Mouse (Mus musculus) ES-E14 (cell line): ENCODE measurements around the gene Hnf1b. TPM values are rescaled to one million over a fixed set of nuclear protein-coding genes. Genes with fewer than 3 reads are reported as not detected.

Experiments used
- DNase-seq: peaks from one replicate; pipeline ENCODE4 v3.0.0-alpha.2; 2013; ENCODE audit warnings: low read depth, low spot score
- H3K27ac ChIP-seq: 2 replicates; pipeline ENCODE4 v1.5.1; 2012; ENCODE audit warnings: low read depth, mild to moderate bottlenecking, low read length, moderate library complexity, mixed read lengths; ENCODE audit not compliant: poor library complexity, insufficient read depth, severe bottlenecking
- H3K36me3 ChIP-seq: 2 replicates; pipeline ENCODE4 v1.6.1; 2012; ENCODE audit warnings: mild to moderate bottlenecking, low read length, moderate library complexity, mixed read lengths; ENCODE audit not compliant: control insufficient read depth, poor library complexity, insufficient read depth, severe bottlenecking
- H3K4me1 ChIP-seq, 2 experiments: fragments of 150-350 bp in 1 of 2; sonication (generic) in 1 of 2; 2 replicates each; pipeline ENCODE4 v1.6.1; 2012; ENCODE audit warnings: low read length in 2 of 2, mild to moderate bottlenecking in 1 of 2, mixed read lengths in 1 of 2; ENCODE audit not compliant: control insufficient read depth in 2 of 2, insufficient read depth in 2 of 2, poor library complexity in 1 of 2
- H3K4me3 ChIP-seq, 2 experiments: fragments of 150-350 bp in 1 of 2; sonication (generic) in 1 of 2; 2 replicates each; pipeline ENCODE4 v1.5.1; 2012; ENCODE audit warnings: low read length in 2 of 2, low read depth in 1 of 2, mild to moderate bottlenecking in 1 of 2, mixed read lengths in 1 of 2; ENCODE audit not compliant: insufficient read depth in 1 of 2, poor library complexity in 1 of 2, severe bottlenecking in 1 of 2
- H3K9ac ChIP-seq: 2 replicates; pipeline ENCODE4 v1.6.1; 2012; ENCODE audit warnings: low read depth, mild to moderate bottlenecking, low read length, mixed read lengths; ENCODE audit not compliant: poor library complexity, insufficient read depth, severe bottlenecking
- H3K9me3 ChIP-seq: fragments of 150-350 bp; sonication (generic); 2 replicates; pipeline ENCODE4 v1.6.1; 2012; ENCODE audit warnings: low read depth, mild to moderate bottlenecking, low read length; ENCODE audit not compliant: control insufficient read depth, insufficient read depth
- CHD2 ChIP-seq: IDR thresholded peaks from 2 replicates; pipeline ENCODE4 v1.6.1; 2014; ENCODE audit warnings: mild to moderate bottlenecking, low read depth, low read length, inconsistent platforms
- HCFC1 ChIP-seq: IDR thresholded peaks from 2 replicates; pipeline ENCODE4 v1.6.1; 2012; ENCODE audit warnings: low read length, inconsistent platforms, borderline replicate concordance; ENCODE audit not compliant: insufficient read depth
- MAFK ChIP-seq: IDR thresholded peaks from 2 replicates; pipeline ENCODE4 v1.6.1; 2014; ENCODE audit warnings: mild to moderate bottlenecking, low read depth, low read length, inconsistent platforms; ENCODE audit not compliant: insufficient read depth
- ZC3H11A ChIP-seq: IDR thresholded peaks from 2 replicates; pipeline ENCODE4 v1.6.1; 2012; ENCODE audit warnings: low read depth, mild to moderate bottlenecking, inconsistent platforms, low read length, borderline replicate concordance
- ZNF384 ChIP-seq: IDR thresholded peaks from 2 replicates; pipeline ENCODE4 v1.6.1; 2012; ENCODE audit warnings: low read depth, low read length, inconsistent platforms
- in situ Hi-C, 2 experiments: fragments of 600-800 bp; cut with MboI; formaldehyde crosslinking; loops; one replicate each; pipeline ENCODE4 v1.15.1; 2025; ENCODE audit warnings: low sequenced_read_pairs in 2 of 2, inconsistent platforms in 1 of 2; ENCODE audit not compliant: unreplicated experiment in 2 of 2
- total RNA-seq: library from RNA; depleted of rRNA; stranded (reverse); fragments of 300-350 nt; gene quantifications from 2 replicates; pipeline ENCODE4 v1.2.3, GENCODE M21; 2012

Gene Hnf1b
- total RNA-seq, 1 experiment: 0.40 TPM

- Histone ChIP-seq H3K4me1 (no peaks in the 10 kb centered on the region), H3K4me3 (no peak overlapping the region), H3K9me3 (no peaks in the 10 kb centered on the region), H3K9ac (no peak overlapping the region), H3K27ac (no peak overlapping the region), H3K36me3 (no peaks in the 10 kb centered on the region)
- in situ Hi-C loops: no loop called here
- no peak for TF ChIP-seq ZNF384
- no peak for TF ChIP-seq MAFK
- no peak for TF ChIP-seq CHD2
- no peak for TF ChIP-seq HCFC1
- TF ChIP-seq ZC3H11A: no peak
- DNase-seq: no peak
Measured at GRCm38 (mm10) chr11:83876630-83877029, 26.8 kb downstream of the Hnf1b start.

- no peak for DNase-seq
- in situ Hi-C loops: no loop called here
- no peak overlapping the region for H3K27ac ChIP-seq
- TF ChIP-seq MAFK (no peak), HCFC1 (no peak), CHD2 (no peak), ZC3H11A (no peak), ZNF384 (no peak)
- no peaks in the 10 kb centered on the region for H3K4me1 ChIP-seq
- no peaks in the 10 kb centered on the region for H3K36me3 ChIP-seq
- H3K9me3 ChIP-seq: no peaks in the 10 kb centered on the region
- no peak overlapping the region for H3K9ac ChIP-seq
- no peak overlapping the region for H3K4me3 ChIP-seq
Measured at GRCm38 (mm10) chr11:83877765-83878164, 27.9 kb downstream of the Hnf1b start.

GRCm38 (mm10) chr11:83878417-83878952, 28.6 kb downstream of the Hnf1b start:
- in situ Hi-C loops: no loop called here
- Histone ChIP-seq H3K4me1 (no peaks in the 10 kb centered on the region), H3K9me3 (no peaks in the 10 kb centered on the region), H3K9ac (no peak overlapping the region), H3K27ac (no peak overlapping the region), H3K4me3 (no peak overlapping the region), H3K36me3 (no peaks in the 10 kb centered on the region)
- DNase-seq: no peak
- no peak for TF ChIP-seq CHD2
- TF ChIP-seq ZNF384: no peak
- no peak for TF ChIP-seq MAFK
- no peak for TF ChIP-seq ZC3H11A
- no peak for TF ChIP-seq HCFC1

- Histone ChIP-seq H3K27ac (no peak overlapping the region), H3K36me3 (no peaks in the 10 kb centered on the region), H3K9ac (no peak overlapping the region), H3K9me3 (no peaks in the 10 kb centered on the region), H3K4me3 (no peak overlapping the region), H3K4me1 (no peaks in the 10 kb centered on the region)
- TF ChIP-seq MAFK (no peak), ZNF384 (no peak), HCFC1 (no peak), CHD2 (no peak), ZC3H11A (no peak)
- in situ Hi-C loops: no loop called here
- no peak for DNase-seq
Measured at GRCm38 (mm10) chr11:83879130-83879529, 29.3 kb downstream of the Hnf1b start.

GRCm38 (mm10) chr11:83881438-83881837, 31.6 kb downstream of the Hnf1b start:
- no peak overlapping the region for H3K4me3 ChIP-seq
- H3K9ac ChIP-seq: no peak overlapping the region
- in situ Hi-C loops: no loop called here
- H3K27ac ChIP-seq: no peak overlapping the region
- H3K36me3 ChIP-seq: no peaks in the 10 kb centered on the region
- no peak for TF ChIP-seq MAFK
- no peak for TF ChIP-seq ZC3H11A
- no peak for TF ChIP-seq ZNF384
- TF ChIP-seq CHD2: no peak
- TF ChIP-seq HCFC1: no peak
- DNase-seq: no peak
- H3K9me3 ChIP-seq: no peaks in the 10 kb centered on the region
- no peaks in the 10 kb centered on the region for H3K4me1 ChIP-seq
